Mouse (Mus musculus): ENCODE measurements around the gene Dvl1. TPM values are rescaled to one million over a fixed set of nuclear protein-coding genes. Genes with fewer than 3 reads are reported as not detected.
A peak's percentile ranks its signal among the peaks of the same experiment; 100 is the strongest.

Gene Dvl1
- total RNA-seq, 4 experiments from 2014 or later = 71.0 to 91.3 (median 82.6) TPM

- DNase-seq (ENCODE audit: low spot score in 2 of 2) = peak; percentile 94 to 95
Observed at GRCm38 (mm10) chr4:155869317-155870033, 22.3 kb downstream of the Dvl1 start, which contains the start of the genes Cptp and Ints11. Gene Cptp, minus strand, starts transcription at chr4:155869440. Gene Ints11, plus strand, starts transcription at chr4:155869546.

GRCm38 (mm10) chr4:155871404-155871803, 24.2 kb downstream of the Dvl1 start:
- DNase-seq (ENCODE audit: low spot score in 2 of 2) = no peak

GRCm38 (mm10) chr4:155883587-155883986, 36.4 kb downstream of the Dvl1 start:
- DNase-seq (ENCODE audit: low spot score in 2 of 2) = no peak

GRCm38 (mm10) chr4:155886330-155886729, 39.1 kb downstream of the Dvl1 start:
- no peak for DNase-seq (ENCODE audit: low spot score in 2 of 2)

GRCm38 (mm10) chr4:155887674-155888073, 40.5 kb downstream of the Dvl1 start:
- DNase-seq (ENCODE audit: low spot score in 2 of 2) = peak in 1 of 2 experiments; percentile 8

- DNase-seq (ENCODE audit: low spot score in 2 of 2) = peak in 1 of 2 experiments; percentile 2
Observed at GRCm38 (mm10) chr4:155888181-155888580, 41.0 kb downstream of the Dvl1 start.

- DNase-seq (ENCODE audit: low spot score in 2 of 2) = peak; percentile 4 to 6
Observed at GRCm38 (mm10) chr4:155889316-155889715, 42.1 kb downstream of the Dvl1 start.

- DNase-seq (ENCODE audit: low spot score in 2 of 2) = peak in 1 of 2 experiments; percentile 27
Observed at GRCm38 (mm10) chr4:155891011-155891471, 43.8 kb downstream of the Dvl1 start.

- peak; percentile 91 to 96 for DNase-seq (ENCODE audit: low spot score in 2 of 2)
Observed at GRCm38 (mm10) chr4:155891551-155892001, 44.4 kb downstream of the Dvl1 start, which contains the start of the genes Pusl1 and Acap3. Gene Pusl1, minus strand, starts transcription at chr4:155891781. Gene Acap3, plus strand, starts transcription at chr4:155891822.

GRCm38 (mm10) chr4:155892017-155892416, 44.8 kb downstream of the Dvl1 start:
- peak in 1 of 2 experiments; percentile 71 for DNase-seq (ENCODE audit: low spot score in 2 of 2)

GRCm38 (mm10) chr4:155892438-155893211, 45.4 kb downstream of the Dvl1 start:
- peak; percentile 17 to 26 for DNase-seq (ENCODE audit: low spot score in 2 of 2)

- peak in 1 of 2 experiments; percentile 4 for DNase-seq (ENCODE audit: low spot score in 2 of 2)
Observed at GRCm38 (mm10) chr4:155893212-155893690, 46.0 kb downstream of the Dvl1 start.

GRCm38 (mm10) chr4:155894311-155894881, 47.2 kb downstream of the Dvl1 start:
- peak; percentile 59 to 62 for DNase-seq (ENCODE audit: low spot score in 2 of 2)

GRCm38 (mm10) chr4:155895216-155895615, 48.0 kb downstream of the Dvl1 start:
- DNase-seq (ENCODE audit: low spot score in 2 of 2) = peak; percentile 75 to 79

GRCm38 (mm10) chr4:155895826-155896225, 48.6 kb downstream of the Dvl1 start:
- DNase-seq (ENCODE audit: low spot score in 2 of 2) = no peak

GRCm38 (mm10) chr4:155896461-155896860, 49.3 kb downstream of the Dvl1 start:
- DNase-seq (ENCODE audit: low spot score in 2 of 2) = no peak

GRCm38 (mm10) chr4:155898318-155898717, 51.1 kb downstream of the Dvl1 start:
- DNase-seq (ENCODE audit: low spot score in 2 of 2) = no peak

GRCm38 (mm10) chr4:155899355-155899754, 52.2 kb downstream of the Dvl1 start:
- DNase-seq (ENCODE audit: low spot score in 2 of 2) = no peak

GRCm38 (mm10) chr4:155901205-155901604, 54.0 kb downstream of the Dvl1 start:
- DNase-seq (ENCODE audit: low spot score in 2 of 2) = peak; percentile 42 to 50

GRCm38 (mm10) chr4:155903246-155903645, 56.0 kb downstream of the Dvl1 start:
- DNase-seq (ENCODE audit: low spot score in 2 of 2) = no peak

All from layer of hippocampus, adult 8-10 months (tissue).